Mouse (Mus musculus) neural tube, embryonic 11.5 days (tissue): ENCODE results near the gene Olfr1393. TPM values are rescaled to one million over a fixed set of nuclear protein-coding genes. Genes with fewer than 3 reads are reported as not detected.

Source experiments
- ATAC-seq: fragments of 200-750 bp; cut with Nextera tagmentation; 2 replicates; pipeline ENCODE4 v1.8.0; 2017; ENCODE audit warnings: moderate number of reproducible peaks, mild to moderate bottlenecking, moderate TSS enrichment, moderate library complexity; ENCODE audit not compliant: insufficient read depth, low FRiP score, low TSS enrichment
- DNase-seq: peaks from one replicate; pipeline ENCODE4 v3.0.0-alpha.2; 2015; ENCODE audit warnings: low spot score
- H3K27ac ChIP-seq: fragments of 300-500 bp; sonication (generic); 2 replicates; pipeline ENCODE4 v1.5.1; 2014; ENCODE audit warnings: low read depth, mild to moderate bottlenecking, low read length
- H3K27me3 ChIP-seq: fragments of 300-500 bp; sonication (generic); 2 replicates; pipeline ENCODE4 v1.6.1; 2014; ENCODE audit warnings: mild to moderate bottlenecking, low read length, mixed read lengths; ENCODE audit not compliant: control insufficient read depth, insufficient read depth
- H3K36me3 ChIP-seq: fragments of 300-500 bp; sonication (generic); 2 replicates; pipeline ENCODE4 v1.6.1; 2014; ENCODE audit warnings: mild to moderate bottlenecking, low read length, moderate library complexity, mixed read lengths; ENCODE audit not compliant: control insufficient read depth, insufficient read depth
- H3K4me1 ChIP-seq: fragments of 300-500 bp; sonication (generic); 2 replicates; pipeline ENCODE4 v1.6.1; 2014; ENCODE audit warnings: low read length, mixed read lengths; ENCODE audit not compliant: control insufficient read depth, insufficient read depth
- H3K4me2 ChIP-seq: fragments of 300-500 bp; sonication (generic); 2 replicates; pipeline ENCODE4 v1.6.1; 2014; ENCODE audit warnings: low read depth, mild to moderate bottlenecking, moderate library complexity
- H3K4me3 ChIP-seq: fragments of 300-500 bp; sonication (generic); 2 replicates; pipeline ENCODE4 v1.5.1; 2014; ENCODE audit warnings: low read depth, low read length
- H3K9ac ChIP-seq: fragments of 300-500 bp; sonication (generic); 2 replicates; pipeline ENCODE4 v1.6.1; 2014; ENCODE audit warnings: mild to moderate bottlenecking, low read length
- H3K9me3 ChIP-seq: fragments of 300-500 bp; sonication (generic); 2 replicates; pipeline ENCODE4 v1.6.1; 2016; ENCODE audit warnings: low read length; ENCODE audit not compliant: control insufficient read depth
- WGBS: fragments of 180-500 bp; shearing (Covaris S2); extraction: QIAGEN DNeasy Blood & Tissue Kit; methylation state at CpG from one replicate; pipeline ENCODE4 v1.1.7; 2014; 5-methylcytosine and 5-hydroxymethylcytosine counted together
- polyA plus RNA-seq: library from polyadenylated mRNA; unstranded; fragments of >200 nt; fragmentation: Nextera tagmentation; extraction: Ambion mirVana; gene quantifications from 2 replicates; pipeline ENCODE4 v1.2.1, GENCODE M21; 2014

Gene Olfr1393
- polyA plus RNA-seq, 1 experiment from 2014 or later: 0.12 TPM

DNA sequence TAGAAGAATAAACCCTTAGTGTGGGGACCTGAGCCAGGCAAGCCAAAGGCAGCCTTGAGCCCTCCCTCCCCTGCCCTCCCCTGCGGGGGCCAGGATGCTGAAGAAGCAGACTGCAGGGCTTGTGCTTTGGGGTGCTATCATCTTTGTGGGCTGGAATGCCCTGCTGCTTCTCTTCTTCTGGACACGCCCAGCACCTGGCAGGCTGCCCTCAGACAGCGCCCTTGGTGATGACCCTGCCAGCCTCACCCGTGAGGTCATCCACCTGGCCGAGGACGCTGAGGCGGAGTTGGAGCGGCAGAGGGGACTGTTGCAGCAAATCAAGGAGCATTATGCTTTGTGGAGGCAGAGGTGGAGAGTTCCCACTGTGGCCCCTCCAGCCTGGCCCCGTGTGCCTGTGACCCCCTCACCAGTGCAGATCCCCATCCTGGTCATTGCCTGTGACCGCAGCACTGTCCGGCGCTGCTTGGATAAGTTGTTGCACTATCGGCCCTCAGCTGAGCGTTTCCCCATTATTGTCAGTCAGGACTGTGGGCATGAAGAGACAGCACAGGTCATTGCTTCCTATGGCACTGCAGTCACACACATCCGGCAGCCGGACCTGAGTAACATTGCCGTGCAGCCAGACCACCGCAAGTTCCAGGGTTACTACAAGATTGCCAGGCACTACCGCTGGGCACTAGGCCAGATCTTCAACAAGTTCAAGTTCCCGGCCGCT, 17.3 kb upstream of the Olfr1393 start:
- ATAC-seq (no peak), DNase-seq (no peak)
- Histone ChIP-seq H3K9me3 (no peaks in the 10 kb centered on the region), H3K4me3 (no peak overlapping the region), H3K4me1 (no peaks in the 10 kb centered on the region), H3K9ac (no peak overlapping the region), H3K27me3 (no peaks in the 10 kb centered on the region), H3K4me2 (no peak overlapping the region), H3K36me3 (peaks cover 7% of the 10 kb centered on the region), H3K27ac (no peak overlapping the region)
- 95% methylated on average over 20 of the region's 21 CpGs for WGBS

DNA sequence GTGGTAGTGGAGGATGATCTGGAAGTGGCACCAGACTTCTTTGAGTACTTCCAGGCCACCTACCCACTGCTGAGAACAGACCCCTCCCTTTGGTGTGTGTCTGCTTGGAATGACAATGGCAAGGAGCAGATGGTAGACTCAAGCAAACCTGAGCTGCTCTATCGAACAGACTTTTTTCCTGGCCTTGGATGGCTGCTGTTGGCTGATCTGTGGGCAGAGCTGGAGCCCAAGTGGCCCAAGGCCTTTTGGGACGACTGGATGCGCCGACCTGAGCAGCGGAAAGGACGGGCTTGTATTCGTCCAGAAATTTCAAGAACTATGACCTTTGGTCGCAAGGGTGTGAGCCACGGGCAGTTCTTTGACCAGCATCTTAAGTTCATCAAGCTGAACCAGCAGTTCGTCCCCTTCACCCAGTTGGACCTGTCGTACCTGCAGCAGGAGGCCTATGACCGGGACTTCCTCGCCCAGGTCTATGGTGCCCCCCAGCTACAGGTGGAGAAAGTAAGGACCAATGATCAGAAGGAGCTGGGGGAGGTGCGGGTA, 16.7 kb upstream of the Olfr1393 start:
- H3K36me3 ChIP-seq: peaks cover 7% of the 10 kb centered on the region
- H3K4me2 ChIP-seq: no peak overlapping the region
- H3K4me3 ChIP-seq: no peak overlapping the region
- H3K4me1 ChIP-seq: no peaks in the 10 kb centered on the region
- H3K9ac ChIP-seq: no peak overlapping the region
- 94% methylated on average over 14 of the region's 14 CpGs for WGBS
- no peaks in the 10 kb centered on the region for H3K9me3 ChIP-seq
- DNase-seq (no peak), ATAC-seq (no peak)
- H3K27ac ChIP-seq: no peak overlapping the region
- H3K27me3 ChIP-seq: no peaks in the 10 kb centered on the region

DNA sequence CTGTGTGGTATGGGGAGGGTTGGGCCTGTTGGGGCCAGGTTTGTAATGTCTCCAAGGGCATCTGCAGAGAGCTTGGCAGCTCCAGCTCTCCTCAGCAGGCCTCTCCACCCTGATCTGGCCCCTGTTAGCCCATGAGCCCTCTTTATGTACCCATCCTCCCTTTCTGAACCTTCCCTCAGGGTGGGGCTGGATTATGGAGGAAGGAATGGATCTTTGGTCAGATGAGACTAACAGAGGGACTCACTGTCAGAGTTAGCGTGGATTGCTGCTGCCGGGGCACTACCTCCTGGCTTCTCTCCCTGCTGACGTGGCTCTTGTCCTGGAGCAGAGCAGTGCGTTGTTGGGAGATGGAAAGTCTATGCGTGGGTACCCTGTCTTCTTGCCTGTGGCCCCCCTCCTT, 15.8 kb upstream of the Olfr1393 start:
- no peak overlapping the region for H3K27ac ChIP-seq
- 91% methylated on average over 5 of the region's 5 CpGs for WGBS
- no peak overlapping the region for H3K9ac ChIP-seq
- H3K4me3 ChIP-seq: no peak overlapping the region
- no peaks in the 10 kb centered on the region for H3K4me1 ChIP-seq
- no peaks in the 10 kb centered on the region for H3K9me3 ChIP-seq
- no peak for DNase-seq
- no peak for ATAC-seq
- peaks cover 7% of the 10 kb centered on the region for H3K36me3 ChIP-seq
- H3K27me3 ChIP-seq: no peaks in the 10 kb centered on the region
- H3K4me2 ChIP-seq: no peak overlapping the region

DNA sequence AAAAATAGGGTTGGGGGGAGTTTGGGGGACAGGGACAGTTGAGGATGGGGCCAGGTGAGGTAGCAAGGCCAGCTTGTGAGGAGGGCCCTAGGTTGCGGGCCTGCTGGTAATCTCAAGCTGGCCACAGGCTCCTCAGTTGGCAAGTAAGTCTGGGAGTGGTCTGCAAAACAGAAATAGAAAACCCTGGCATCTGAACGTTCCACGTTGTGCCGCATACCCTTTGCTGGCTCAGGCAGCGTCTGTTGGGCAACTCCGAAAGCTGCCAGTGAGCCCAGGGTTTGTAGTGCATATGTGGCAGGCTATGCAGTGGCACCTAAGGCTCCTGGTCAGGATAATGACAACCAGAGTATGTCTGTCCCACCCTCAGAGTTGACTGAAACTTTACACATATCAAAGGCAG, 15.0 kb upstream of the Olfr1393 start:
- Histone ChIP-seq H3K9me3 (no peaks in the 10 kb centered on the region), H3K4me1 (no peaks in the 10 kb centered on the region), H3K27me3 (no peaks in the 10 kb centered on the region), H3K4me3 (no peak overlapping the region), H3K27ac (no peak overlapping the region), H3K9ac (no peak overlapping the region), H3K36me3 (peaks cover 7% of the 10 kb centered on the region), H3K4me2 (no peak overlapping the region)
- ATAC-seq: no peak
- 94% methylated on average over 6 of the region's 6 CpGs for WGBS
- no peak for DNase-seq

- WGBS: 84% methylated on average over 7 of the region's 7 CpGs
- Histone ChIP-seq H3K4me1 (no peaks in the 10 kb centered on the region), H3K27me3 (no peaks in the 10 kb centered on the region), H3K36me3 (peaks cover 7% of the 10 kb centered on the region), H3K9me3 (no peaks in the 10 kb centered on the region), H3K9ac (no peak overlapping the region), H3K4me3 (no peak overlapping the region), H3K27ac (no peak overlapping the region), H3K4me2 (no peak overlapping the region)
- no peak for DNase-seq
- no peak for ATAC-seq
Measured at GRCm38 (mm10) chr11:49264081-49264480, 14.0 kb upstream of the Olfr1393 start.

DNA sequence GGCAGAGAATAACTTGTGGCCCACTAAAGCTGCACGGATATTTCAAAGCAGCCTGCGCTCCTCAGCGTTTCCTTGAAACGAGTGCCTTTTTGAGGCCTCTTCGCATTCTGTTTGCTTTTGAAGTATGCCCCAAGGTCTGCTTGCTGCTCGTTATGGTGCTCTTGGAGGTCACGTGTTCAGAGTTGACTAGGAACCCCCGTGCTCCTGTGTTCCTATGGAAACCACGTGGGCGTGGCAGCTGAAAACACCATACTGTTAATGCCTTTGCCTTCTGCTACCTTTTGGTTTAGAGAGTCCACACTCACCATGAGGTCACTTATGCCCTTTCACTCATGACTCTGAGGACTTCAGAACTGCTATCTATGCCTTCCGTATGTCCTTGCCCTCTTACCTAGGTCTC, 13.5 kb upstream of the Olfr1393 start:
- Histone ChIP-seq H3K4me1 (no peaks in the 10 kb centered on the region), H3K36me3 (peaks cover 7% of the 10 kb centered on the region), H3K4me2 (no peak overlapping the region), H3K27me3 (no peaks in the 10 kb centered on the region), H3K9me3 (no peaks in the 10 kb centered on the region), H3K4me3 (no peak overlapping the region), H3K27ac (no peak overlapping the region), H3K9ac (no peak overlapping the region)
- 79% methylated on average over 11 of the region's 11 CpGs for WGBS
- no peak for DNase-seq
- ATAC-seq: no peak

- H3K4me1 ChIP-seq: no peaks in the 10 kb centered on the region
- no peak for DNase-seq
- no peak for ATAC-seq
- no peak overlapping the region for H3K27ac ChIP-seq
- 80% methylated on average over 8 of the region's 8 CpGs for WGBS
- peaks cover 7% of the 10 kb centered on the region for H3K36me3 ChIP-seq
- H3K9ac ChIP-seq: no peak overlapping the region
- no peak overlapping the region for H3K4me2 ChIP-seq
- no peaks in the 10 kb centered on the region for H3K27me3 ChIP-seq
- no peak overlapping the region for H3K4me3 ChIP-seq
- no peaks in the 10 kb centered on the region for H3K9me3 ChIP-seq
Measured at GRCm38 (mm10) chr11:49265101-49265500, 13.0 kb upstream of the Olfr1393 start.

- no peak overlapping the region for H3K4me3 ChIP-seq
- no peak overlapping the region for H3K9ac ChIP-seq
- H3K4me2 ChIP-seq: no peak overlapping the region
- H3K27ac ChIP-seq: no peak overlapping the region
- H3K4me1 ChIP-seq: no peaks in the 10 kb centered on the region
- no peaks in the 10 kb centered on the region for H3K27me3 ChIP-seq
- no peak for DNase-seq
- H3K9me3 ChIP-seq: no peaks in the 10 kb centered on the region
- 96% methylated on average over 6 of the region's 6 CpGs for WGBS
- no peak for ATAC-seq
- H3K36me3 ChIP-seq: peaks cover 3% of the 10 kb centered on the region; the same call in 1 of the 2 replicates
Measured at GRCm38 (mm10) chr11:49266671-49267070, 11.4 kb upstream of the Olfr1393 start.

- no peaks in the 10 kb centered on the region for H3K4me1 ChIP-seq
- ATAC-seq: no peak
Measured at GRCm38 (mm10) chr11:49267316-49267715, 10.8 kb upstream of the Olfr1393 start.

More at GRCm38 (mm10) chr11:49267316-49267715, 10.8 kb upstream of the Olfr1393 start:
- Histone ChIP-seq H3K9ac (no peak overlapping the region), H3K4me3 (no peak overlapping the region), H3K9me3 (no peaks in the 10 kb centered on the region), H3K4me2 (no peak overlapping the region), H3K27ac (no peak overlapping the region), H3K27me3 (no peaks in the 10 kb centered on the region), H3K36me3 (no peaks in the 10 kb centered on the region)
- DNase-seq: no peak
- WGBS: 90% methylated on average over 10 of the region's 10 CpGs
